Mouse (Mus musculus) CH12.LX (cell line): ENCODE measurements around the gene Pik3r6. TPM values are rescaled to one million over a fixed set of nuclear protein-coding genes. Genes with fewer than 3 reads are reported as not detected.

ENCODE experiments used
- DNase-seq: peaks from one replicate; pipeline ENCODE4 v3.0.0-alpha.2; 2013; ENCODE audit errors: extremely low read depth
- H3K27ac ChIP-seq: 2 replicates; pipeline ENCODE4 v1.5.1; 2012; ENCODE audit warnings: low read depth, mild to moderate bottlenecking, control low read depth, moderate library complexity; ENCODE audit not compliant: insufficient read depth
- H3K27me3 ChIP-seq: replicated peaks from 2 replicates; pipeline ENCODE3; 2012; ENCODE audit warnings: inconsistent platforms
- H3K36me3 ChIP-seq, 2 experiments: replicated peaks in 1 of 2; 2 replicates each; pipeline versions ENCODE3 to v1.6.1; 2012; ENCODE audit warnings: inconsistent platforms in 1 of 2, low read length in 1 of 2, mild to moderate bottlenecking in 1 of 2, mixed read lengths in 1 of 2, moderate library complexity in 1 of 2; ENCODE audit not compliant: control insufficient read depth in 1 of 2, insufficient read depth in 1 of 2
- H3K4me1 ChIP-seq, 2 experiments: 2 replicates each; pipeline ENCODE4 v1.6.1; 2012; ENCODE audit warnings: inconsistent platforms in 1 of 2, moderate library complexity in 1 of 2; ENCODE audit not compliant: insufficient read depth in 2 of 2, control insufficient read depth in 1 of 2
- H3K4me2 ChIP-seq: 2 replicates; pipeline ENCODE4 v1.6.1; 2012; ENCODE audit warnings: low read depth, mild to moderate bottlenecking, control low read depth; ENCODE audit not compliant: poor library complexity, insufficient read depth, severe bottlenecking
- H3K4me3 ChIP-seq, 3 experiments: fragments of 150-350 bp in 1 of 3; sonication (generic) in 1 of 3; replicated peaks in 1 of 3; 2 replicates each; pipeline versions ENCODE3 to v1.5.1; 2011 to 2012; ENCODE audit warnings: low read depth in 2 of 3, low read length in 2 of 3, mild to moderate bottlenecking in 2 of 3, moderate library complexity in 2 of 3, control low read depth in 1 of 3, improper control_type of control experiment in 1 of 3, inconsistent platforms in 1 of 3, mixed read lengths in 1 of 3; ENCODE audit not compliant: poor library complexity in 1 of 3
- H3K79me2 ChIP-seq: replicated peaks from 2 replicates; pipeline ENCODE4 v1.6.1; 2012; ENCODE audit warnings: mild to moderate bottlenecking, moderate library complexity; ENCODE audit not compliant: control insufficient read depth, poor library complexity, insufficient read depth, severe bottlenecking; ENCODE audit errors: extremely low read depth
- H3K9ac ChIP-seq: 2 replicates; pipeline ENCODE4 v1.6.1; 2012; ENCODE audit warnings: low read depth, mild to moderate bottlenecking, control low read depth, moderate library complexity; ENCODE audit not compliant: insufficient read depth
- H3K9me3 ChIP-seq: replicated peaks from 2 replicates; pipeline ENCODE3; 2012; ENCODE audit warnings: low read length, inconsistent platforms, mixed read lengths
- BHLHE40 ChIP-seq: IDR thresholded peaks from 2 replicates; pipeline ENCODE4 v1.6.1; 2011; ENCODE audit warnings: mild to moderate bottlenecking, low read depth, low read length, improper control_type of control experiment
- CHD1 ChIP-seq: IDR thresholded peaks from 2 replicates; pipeline ENCODE4 v1.6.1; 2012; ENCODE audit warnings: low read depth, low read length, improper control_type of control experiment, inconsistent platforms
- CTCF ChIP-seq, 2 experiments: IDR thresholded peaks in 1 of 2; conservative IDR thresholded peaks in 1 of 2; 2 replicates each; pipeline ENCODE4 v1.5.1; 2011 to 2012; ENCODE audit warnings: low read depth in 2 of 2, low read length in 2 of 2, improper control_type of control experiment in 1 of 2, inconsistent platforms in 1 of 2, mild to moderate bottlenecking in 1 of 2, moderate library complexity in 1 of 2
- EP300 ChIP-seq: IDR thresholded peaks from 2 replicates; pipeline ENCODE4 v1.6.1; 2011; ENCODE audit warnings: low read length, improper control_type of control experiment
- ETS1 ChIP-seq: conservative IDR thresholded peaks from 2 replicates; pipeline ENCODE4 v1.6.1; 2012; ENCODE audit warnings: low read depth, mild to moderate bottlenecking, inconsistent platforms, low read length, improper control_type of control experiment, moderate library complexity
- GABPA ChIP-seq: IDR thresholded peaks from 2 replicates; pipeline ENCODE4 v1.6.1; 2012; ENCODE audit warnings: low read depth, low read length, improper control_type of control experiment, inconsistent platforms; ENCODE audit not compliant: insufficient replicate concordance
- HCFC1 ChIP-seq: IDR thresholded peaks from 2 replicates; pipeline ENCODE4 v1.6.1; 2012; ENCODE audit warnings: low read depth, mild to moderate bottlenecking, inconsistent platforms, low read length, improper control_type of control experiment
- JUND ChIP-seq: conservative IDR thresholded peaks from 2 replicates; pipeline ENCODE4 v1.6.1; 2011; ENCODE audit warnings: low read depth, low read length, improper control_type of control experiment
- MAFK ChIP-seq: IDR thresholded peaks from 2 replicates; pipeline ENCODE4 v1.6.1; 2011; ENCODE audit warnings: low read length, improper control_type of control experiment; ENCODE audit not compliant: insufficient replicate concordance
- MAX ChIP-seq: IDR thresholded peaks from 2 replicates; pipeline ENCODE4 v1.6.1; 2011; ENCODE audit warnings: low read length, improper control_type of control experiment
- MYC ChIP-seq: IDR thresholded peaks from 2 replicates; pipeline ENCODE4 v1.6.1; 2011; ENCODE audit warnings: low read depth, mild to moderate bottlenecking, improper control_type of control experiment, low read length
- PAX5 ChIP-seq: IDR thresholded peaks from 2 replicates; pipeline ENCODE4 v1.6.1; 2012; ENCODE audit warnings: low read length, inconsistent platforms, mixed read lengths
- POLR2A ChIP-seq: IDR thresholded peaks from 2 replicates; pipeline ENCODE4 v1.6.1; 2011; ENCODE audit warnings: low read depth, mild to moderate bottlenecking, improper control_type of control experiment, low read length
- RAD21 ChIP-seq: IDR thresholded peaks from 2 replicates; pipeline ENCODE4 v1.6.1; 2011; ENCODE audit warnings: low read depth, mild to moderate bottlenecking, low read length, improper control_type of control experiment, moderate library complexity
- RCOR1 ChIP-seq: conservative IDR thresholded peaks from 2 replicates; pipeline ENCODE4 v1.6.1; 2012; ENCODE audit warnings: low read depth, mild to moderate bottlenecking, inconsistent platforms, low read length, improper control_type of control experiment
- SIN3A ChIP-seq: IDR thresholded peaks from 2 replicates; pipeline ENCODE4 v1.6.1; 2012; ENCODE audit warnings: low read length, improper control_type of control experiment, inconsistent platforms
- SMC3 ChIP-seq: IDR thresholded peaks from 2 replicates; pipeline ENCODE4 v1.6.1; 2011; ENCODE audit warnings: low read depth, low read length, improper control_type of control experiment
- TCF12 ChIP-seq: IDR thresholded peaks from 2 replicates; pipeline ENCODE4 v1.6.1; 2014; ENCODE audit warnings: low read depth, mild to moderate bottlenecking, inconsistent platforms, low read length, improper control_type of control experiment
- USF1 ChIP-seq: IDR thresholded peaks from 2 replicates; pipeline ENCODE4 v1.6.1; 2014; ENCODE audit warnings: low read depth, mild to moderate bottlenecking, inconsistent platforms, low read length, improper control_type of control experiment
- USF2 ChIP-seq: conservative IDR thresholded peaks from 2 replicates; pipeline ENCODE4 v1.6.1; 2011; ENCODE audit warnings: low read depth, low read length, improper control_type of control experiment
- ZC3H11A ChIP-seq: IDR thresholded peaks from 2 replicates; pipeline ENCODE4 v1.6.1; 2012; ENCODE audit warnings: low read depth, mild to moderate bottlenecking, inconsistent platforms, low read length, improper control_type of control experiment
- ZKSCAN1 ChIP-seq: IDR thresholded peaks from 2 replicates; pipeline ENCODE4 v1.6.1; 2012; ENCODE audit warnings: low read depth, inconsistent platforms, low read length, improper control_type of control experiment, borderline replicate concordance
- ZMIZ1 ChIP-seq: IDR thresholded peaks from 2 replicates; pipeline ENCODE4 v1.6.1; 2012; ENCODE audit warnings: low read depth, mild to moderate bottlenecking, inconsistent platforms, low read length, improper control_type of control experiment
- ZNF384 ChIP-seq: IDR thresholded peaks from 2 replicates; pipeline ENCODE4 v1.6.1; 2012; ENCODE audit warnings: low read depth, low read length, improper control_type of control experiment, inconsistent platforms
- dilution Hi-C: fragments of 300-500 bp; cut with MboI; formaldehyde crosslinking; loops from 2 replicates; pipeline ENCODE4 v1.14.3; 2020; ENCODE audit warnings: low sequenced_read_pairs; ENCODE audit not compliant: extremely low pct_unique_long_range_greater_than_20kb, extremely low pct_ligation_motif_present
- in situ Hi-C: fragments of 300-500 bp; cut with MboI; formaldehyde crosslinking; loops from 3 replicates; pipeline ENCODE4 v1.14.3; 2019; ENCODE audit warnings: low sequenced_read_pairs, low pct_ligation_motif_present, low pct_unique_long_range_greater_than_20kb, mixed read lengths
- polyA plus RNA-seq: library from polyadenylated mRNA; unstranded; fragments of >175 nt; gene quantifications from 2 replicates; pipeline ENCODE4 v1.2.1, GENCODE M21; 2012; ENCODE audit warnings: low read depth; ENCODE audit not compliant: insufficient read length
- total RNA-seq, 2 experiments: library from RNA; depleted of rRNA; stranded (reverse); fragments of 300-350 nt in 1 of 2; fragments of >200 nt in 1 of 2; gene quantifications; 2 replicates each; pipeline ENCODE4 v1.2.3; 2012 to 2014

Gene Pik3r6
- total and polyA plus RNA-seq, 3 experiments = 82.9 to 90.2 (median 88.4) TPM

DNA sequence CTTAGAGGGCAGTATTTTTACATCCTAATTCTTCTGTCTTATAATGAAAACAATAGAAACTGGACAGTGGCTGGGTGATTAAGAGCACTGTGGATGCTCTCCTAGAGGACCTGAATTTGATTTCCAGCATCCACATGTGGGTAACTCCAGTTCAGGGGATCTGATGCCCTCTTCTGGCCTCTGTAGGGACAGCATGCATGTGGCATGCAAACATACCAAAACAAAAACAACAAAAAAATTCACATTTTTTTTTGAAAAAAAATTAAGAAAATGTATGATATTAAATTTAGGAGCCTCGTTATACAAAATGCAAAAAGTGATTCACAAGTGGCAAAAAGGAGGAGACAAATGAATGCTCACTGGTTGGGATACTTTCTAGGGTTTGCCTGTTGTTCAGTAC is 56.7 kb downstream of the Pik3r6 start:
- no peak overlapping the region for H3K9ac ChIP-seq
- peak; percentile 39 for DNase-seq
- in situ Hi-C loops = loop anchor here (10.0 kb wide), 1 partner anchor 125 kb away; the partner anchor contains the start of gene Pik3r5
- no peaks in the 10 kb centered on the region for H3K27me3 ChIP-seq
- H3K4me2 ChIP-seq = no peak overlapping the region
- H3K79me2 ChIP-seq = no peaks in the 10 kb centered on the region
- H3K27ac ChIP-seq = no peak overlapping the region
- H3K9me3 ChIP-seq = no peaks in the 10 kb centered on the region
- H3K4me1 ChIP-seq = peaks cover 0 to 2% of the 10 kb centered on the region in 2 experiments; a peak in 2 of 4 replicates
- H3K36me3 ChIP-seq = peaks cover 20 to 47% of the 10 kb centered on the region in 2 experiments
- dilution Hi-C loops = no loop called here
- H3K4me3 ChIP-seq = no peak overlapping the region
- TF ChIP-seq SMC3 (peak; percentile 76), CHD1 (no peak), EP300 (no peak), MYC (peak; percentile 78), CTCF (conservative IDR thresholded peaks at IDR 0.05 in 1 of 2, IDR thresholded peaks at IDR 0.05 in 1 of 2; ENCODE audit: low read depth in 2 of 2, low read length in 2 of 2) (peak; percentile 24 to 74; a peak in 2 of 4 replicates), RAD21 (peak; percentile 56), MAX (no peak), JUND (no peak), PAX5 (no peak), POLR2A (no peak), RCOR1 (no peak)

GRCm38 (mm10) chr11:68561957-68562950 is 59.4 kb downstream of the Pik3r6 start:
- Histone ChIP-seq H3K27me3 (no peaks in the 10 kb centered on the region), H3K79me2 (no peaks in the 10 kb centered on the region), H3K9me3 (no peaks in the 10 kb centered on the region), H3K36me3 (peaks cover 4 to 20% of the 10 kb centered on the region in 2 experiments), H3K4me3 (no peak overlapping the region), H3K9ac (no peak overlapping the region), H3K4me1 (peaks cover 0 to 4% of the 10 kb centered on the region in 2 experiments; a peak in 2 of 4 replicates), H3K4me2 (no peak overlapping the region), H3K27ac (no peak overlapping the region)
- no peak for TF ChIP-seq USF2
- no peak for TF ChIP-seq ZC3H11A
- TF ChIP-seq CHD1 = no peak
- TF ChIP-seq USF1 = no peak
- no peak for TF ChIP-seq BHLHE40
- TF ChIP-seq MAFK = no peak
- no peak for TF ChIP-seq ETS1
- no peak for TF ChIP-seq HCFC1
- TF ChIP-seq MAX = no peak
- no peak for TF ChIP-seq GABPA
- no peak for TF ChIP-seq ZNF384
- TF ChIP-seq RCOR1 = no peak
- TF ChIP-seq TCF12 = no peak
- TF ChIP-seq CTCF (conservative IDR thresholded peaks at IDR 0.05 in 1 of 2, IDR thresholded peaks at IDR 0.05 in 1 of 2; ENCODE audit: low read depth in 2 of 2, low read length in 2 of 2) = no peak
- no peak for TF ChIP-seq ZKSCAN1
- no peak for TF ChIP-seq SMC3
- TF ChIP-seq EP300 = no peak
- no peak for TF ChIP-seq SIN3A
- no peak for TF ChIP-seq ZMIZ1
- dilution Hi-C loops = no loop called here
- no peak for DNase-seq
- in situ Hi-C loops = no loop called here
